Mouse (Mus musculus): ENCODE measurements around the gene Mdm4.
"Not testable (repeated sequence)": the region's sequence is repeated elsewhere in the genome, so short reads cannot be mapped to it uniquely, and the experiment has no call there.

Mdm4 gene

DNA sequence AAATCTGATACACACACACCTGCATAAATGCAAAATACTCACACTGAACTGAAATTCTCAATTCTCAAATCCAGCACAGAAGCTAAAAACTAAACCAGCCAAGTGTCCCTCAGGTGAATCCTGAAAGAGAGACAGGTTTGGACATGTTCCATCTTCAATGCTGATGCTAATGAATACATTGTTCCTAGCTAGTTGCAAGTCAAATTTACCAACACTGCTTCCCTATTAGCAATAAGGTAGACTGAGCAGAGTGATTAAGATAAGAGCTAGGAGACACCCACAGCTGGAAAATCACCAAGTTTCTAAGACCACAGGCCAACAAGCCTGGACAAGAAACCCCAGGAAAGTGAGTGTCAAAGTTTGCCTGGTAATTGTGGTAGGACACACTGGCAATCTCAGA lies 11.0 kb downstream of the Mdm4 start:
- DNase-seq: no peak

DNA sequence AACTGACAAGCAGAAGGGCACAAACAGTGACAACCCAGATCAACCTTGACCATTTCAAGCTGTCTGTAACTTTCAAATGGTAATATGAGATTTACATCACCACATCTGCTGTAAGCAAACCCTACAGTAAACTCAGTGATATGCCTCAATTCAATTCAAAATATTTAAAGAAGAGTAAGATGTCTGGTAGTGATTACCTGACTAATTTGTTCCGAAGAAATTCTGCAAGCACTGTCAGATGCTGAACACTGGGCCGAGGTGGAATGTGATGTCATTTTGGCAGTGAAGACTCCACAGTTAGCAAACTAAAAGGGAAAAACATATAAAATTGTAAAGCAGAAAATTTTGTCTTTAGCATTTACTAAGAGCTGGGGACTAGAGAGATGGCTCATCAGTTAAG lies 11.8 kb downstream of the Mdm4 start:
- DNase-seq: no peak

DNA sequence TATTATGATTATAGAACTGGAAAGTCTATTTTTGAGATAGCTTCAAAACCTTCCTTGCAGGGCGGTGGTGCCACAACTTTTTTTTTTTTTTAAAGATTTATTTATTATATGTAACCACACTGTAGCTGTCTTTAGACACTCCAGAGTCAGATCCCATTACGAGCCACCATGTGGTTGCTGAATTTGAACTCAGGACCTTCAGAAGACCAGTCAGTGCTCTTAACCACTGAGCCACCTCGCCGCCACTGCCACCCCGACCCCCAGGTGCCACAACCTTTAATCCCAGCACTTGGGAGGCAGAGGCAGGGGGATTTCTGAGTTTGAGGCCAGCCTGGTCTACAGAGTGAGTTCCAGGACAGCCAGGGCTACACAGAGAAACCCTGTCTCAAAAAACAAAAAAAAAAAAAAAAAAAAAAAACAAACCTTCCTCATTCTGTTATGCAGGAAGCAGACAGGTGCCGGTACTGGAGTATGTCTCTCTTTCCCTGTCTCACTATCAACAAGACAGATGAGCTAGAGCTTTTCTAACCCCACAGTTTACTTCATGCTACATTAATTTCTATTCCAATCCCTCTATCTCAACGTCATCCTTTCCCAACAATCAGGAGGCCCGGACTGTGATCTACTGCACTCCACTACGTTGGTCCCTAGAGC lies 13.5 kb downstream of the Mdm4 start:
- no peak for DNase-seq

DNA sequence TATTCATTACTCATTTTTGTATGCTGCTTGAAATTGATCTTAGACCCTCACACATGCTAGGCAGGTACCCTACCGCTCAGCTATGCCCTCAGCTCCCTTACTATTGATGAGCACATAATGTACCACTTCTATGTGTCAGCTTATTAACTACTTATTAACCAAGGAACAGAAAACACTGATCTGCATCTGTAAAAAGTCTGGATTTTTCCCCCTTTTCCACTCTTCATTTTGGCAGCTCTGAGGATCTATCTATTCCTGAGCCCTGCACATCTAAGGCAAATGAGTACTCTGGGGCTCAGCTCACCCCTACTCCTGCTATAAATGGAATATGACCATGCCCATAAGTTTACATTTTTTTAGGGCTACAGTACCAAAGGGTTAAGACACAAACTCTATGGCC lies 16.2 kb downstream of the Mdm4 start:
- no peak for DNase-seq

DNA sequence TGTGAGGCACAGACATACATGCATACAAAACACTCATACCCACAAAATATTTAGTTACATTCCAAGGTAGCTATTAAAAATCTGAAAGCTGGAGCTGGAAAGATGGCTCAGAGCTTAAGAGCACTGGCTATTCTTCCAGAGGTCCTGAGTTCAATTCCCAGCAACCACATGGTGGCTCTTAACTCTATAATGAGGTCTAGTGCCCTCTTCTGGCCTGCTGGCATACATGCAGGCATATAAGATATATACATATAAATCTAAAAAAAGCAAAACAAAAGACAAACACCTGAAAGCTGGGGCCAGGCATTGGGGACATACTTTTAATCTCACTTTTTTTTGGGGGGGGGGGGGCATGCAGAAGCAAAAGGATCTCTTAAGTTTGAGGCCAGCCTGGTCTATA lies 17.0 kb downstream of the Mdm4 start:
- DNase-seq: no peak

DNA sequence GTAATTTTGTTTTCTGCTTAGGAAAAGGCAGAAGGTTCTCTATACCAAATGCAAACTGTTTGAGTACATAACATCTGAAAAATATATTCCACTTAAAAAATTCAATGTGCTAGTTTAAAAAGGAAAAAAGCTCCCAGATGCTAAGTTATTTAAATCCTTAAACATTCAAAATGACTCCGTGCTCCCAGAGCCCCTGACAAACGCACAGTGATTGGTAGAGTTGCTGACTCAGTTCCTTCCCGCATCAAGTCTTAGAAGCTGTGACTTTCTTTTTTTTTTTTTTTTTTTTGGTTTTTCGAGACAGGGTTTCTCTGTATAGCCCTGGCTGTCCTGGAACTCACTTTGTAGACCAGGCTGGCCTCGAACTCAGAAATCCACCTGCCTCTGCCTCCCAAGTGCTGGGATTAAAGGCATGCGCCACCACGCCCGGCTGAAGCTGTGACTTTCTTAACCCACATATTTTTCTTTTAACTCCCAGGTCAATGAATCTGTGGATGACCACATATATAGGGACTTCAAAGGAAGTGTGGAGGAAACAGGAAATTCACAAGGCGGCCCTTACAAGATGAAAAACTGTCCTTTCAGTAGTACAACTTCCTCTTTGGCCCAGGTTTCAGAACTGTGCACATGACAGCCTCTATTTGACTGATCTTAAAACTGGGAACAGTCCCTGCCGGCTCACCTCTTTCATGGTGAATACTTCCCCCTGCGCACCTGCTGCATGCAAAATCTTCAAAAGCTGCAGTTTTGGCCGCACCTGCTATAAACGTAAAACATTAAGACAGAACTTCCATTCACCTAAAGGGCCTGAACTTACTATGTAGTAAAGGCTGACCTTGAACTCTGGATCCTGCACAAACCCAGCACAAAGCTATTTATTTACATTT lies 18.2 kb downstream of the Mdm4 start:
- no peak for DNase-seq

DNA sequence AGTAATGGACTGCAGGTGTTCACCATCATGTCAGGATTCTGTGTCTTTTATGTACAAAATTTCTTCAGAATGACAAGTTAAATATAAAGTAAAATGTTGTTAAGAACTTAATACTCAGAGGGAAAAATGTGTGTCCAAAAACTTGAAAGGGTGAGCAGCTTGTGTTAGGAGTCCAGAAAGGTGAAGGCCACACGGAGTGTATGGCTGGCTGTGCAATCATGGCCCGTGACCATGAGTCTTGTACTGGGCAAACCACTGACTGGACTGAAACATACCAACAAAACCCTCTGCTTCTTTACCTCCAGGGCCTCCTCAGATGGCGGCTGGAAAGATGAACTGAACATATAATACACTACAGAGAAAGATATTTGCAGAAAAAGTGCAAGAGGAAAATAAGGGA lies 23.8 kb downstream of the Mdm4 start:
- no peak for DNase-seq

DNA sequence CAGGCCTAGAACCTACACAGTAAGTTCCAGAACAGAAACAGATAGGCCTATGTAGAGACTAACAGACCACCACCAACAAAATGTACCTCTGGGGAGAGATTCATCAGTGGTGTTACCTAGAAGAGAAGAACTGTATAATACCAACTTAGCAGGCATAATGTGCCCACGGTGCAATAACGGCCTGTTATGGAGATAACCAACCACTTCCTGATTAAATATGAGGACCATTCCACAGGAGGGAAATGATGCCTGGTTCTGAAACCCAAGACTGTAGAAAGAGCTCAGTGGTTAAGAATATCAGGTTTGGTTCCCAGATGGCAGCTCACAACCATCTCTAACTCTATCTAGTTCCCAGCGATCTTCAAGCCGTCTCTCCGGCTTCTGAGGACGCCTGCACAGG lies 30.0 kb downstream of the Mdm4 start:
- no peak for DNase-seq

DNA sequence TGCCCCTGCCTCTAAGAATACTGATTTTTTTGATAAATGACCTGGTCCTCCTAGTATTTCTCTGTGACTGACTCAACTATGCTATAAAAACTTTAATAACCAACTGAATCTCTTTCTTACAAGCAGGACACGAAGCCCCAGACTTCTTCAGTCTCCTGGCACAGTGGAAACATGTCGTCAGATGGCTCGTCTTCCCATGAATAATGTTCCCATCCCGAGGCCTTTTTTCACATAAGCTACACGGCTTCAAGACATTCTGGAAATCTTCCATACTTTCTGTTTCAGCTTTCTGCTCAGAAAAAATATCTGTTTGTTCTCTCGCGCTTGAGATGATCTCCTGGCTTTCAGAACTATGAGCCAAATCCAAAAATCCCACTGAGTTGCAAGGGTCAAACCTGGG lies 38.8 kb downstream of the Mdm4 start:
- no peak for DNase-seq

DNA sequence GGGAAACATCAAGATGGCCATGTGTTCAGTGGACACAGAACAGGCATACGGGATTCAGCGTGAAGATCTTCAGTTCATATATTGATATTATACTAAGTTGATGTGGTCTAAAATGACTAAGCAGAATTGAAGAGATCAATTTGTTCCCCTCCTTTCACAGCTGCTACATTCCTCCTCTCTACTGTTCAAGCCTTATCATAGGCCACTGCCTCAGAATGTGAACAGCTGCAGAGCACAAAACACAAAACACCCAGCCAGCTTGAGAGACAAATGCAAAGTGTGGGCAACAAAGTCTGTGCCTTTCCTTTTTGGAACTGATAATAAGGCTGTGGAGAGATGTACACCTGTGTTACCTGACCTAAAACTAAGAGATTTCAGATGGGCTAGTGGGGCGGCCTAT lies 39.6 kb downstream of the Mdm4 start:
- DNase-seq: no peak

DNA sequence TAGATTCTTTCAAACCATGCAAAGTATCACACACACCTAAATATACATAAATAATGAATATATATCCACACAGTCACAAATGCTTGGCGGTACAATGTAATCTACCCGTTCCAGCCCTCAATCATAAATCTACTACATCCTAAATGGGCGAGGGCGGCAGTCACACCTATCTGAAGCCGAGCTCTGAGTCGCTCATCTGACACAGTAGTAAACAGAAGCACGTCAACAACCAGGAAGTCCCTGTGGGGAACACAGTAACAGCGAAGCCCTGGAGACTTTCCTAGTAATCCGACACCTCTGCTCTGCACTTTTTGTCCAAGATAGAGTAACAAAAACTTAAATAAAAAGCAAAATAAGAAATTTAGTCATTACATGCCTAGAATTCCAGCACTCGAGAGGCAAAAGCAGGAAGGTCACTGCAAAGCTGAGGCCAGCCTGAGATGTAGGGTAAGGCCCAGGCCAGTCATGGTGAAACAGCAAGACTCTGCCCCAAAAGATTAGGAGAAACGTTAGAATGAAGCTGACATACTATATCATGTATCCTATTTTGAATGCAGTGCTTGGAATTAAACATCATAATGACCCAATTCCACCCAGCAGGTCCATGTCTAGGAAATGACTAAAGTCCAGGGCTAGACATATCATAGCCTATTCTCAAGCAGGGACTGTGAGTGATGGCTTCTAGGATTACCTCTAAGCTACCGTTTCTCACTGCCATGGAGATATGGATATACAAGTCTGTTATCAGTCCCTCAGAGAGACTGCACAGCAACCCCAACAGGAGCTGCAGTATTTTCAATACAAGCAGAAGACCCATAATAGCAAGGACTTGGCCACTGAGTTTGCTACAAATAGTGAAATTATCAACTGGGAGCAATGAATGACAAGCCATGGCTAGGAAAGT lies 41.6 kb downstream of the Mdm4 start:
- not testable (repeated sequence) for DNase-seq

DNA sequence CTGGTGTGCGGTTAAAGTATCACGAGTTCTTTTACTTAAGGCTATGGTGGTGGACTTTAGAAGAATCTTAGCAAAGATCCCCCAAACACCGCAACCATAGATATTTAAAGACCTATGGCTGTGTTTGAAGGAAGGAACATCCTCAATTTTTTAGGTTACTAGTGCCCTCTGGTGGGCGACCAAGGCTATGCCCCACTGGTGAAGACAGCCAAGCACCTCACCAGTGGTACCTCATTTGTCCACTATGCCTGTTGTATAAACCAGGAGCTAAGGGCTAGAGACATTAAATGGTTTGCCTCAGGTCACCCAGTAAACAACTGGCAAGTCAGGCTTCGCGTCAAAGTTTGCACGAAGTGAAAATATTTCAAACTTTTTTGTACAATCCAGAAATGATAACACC lies 47.6 kb downstream of the Mdm4 start:
- peak in 1 of 2 experiments; percentile 44 for DNase-seq

DNA sequence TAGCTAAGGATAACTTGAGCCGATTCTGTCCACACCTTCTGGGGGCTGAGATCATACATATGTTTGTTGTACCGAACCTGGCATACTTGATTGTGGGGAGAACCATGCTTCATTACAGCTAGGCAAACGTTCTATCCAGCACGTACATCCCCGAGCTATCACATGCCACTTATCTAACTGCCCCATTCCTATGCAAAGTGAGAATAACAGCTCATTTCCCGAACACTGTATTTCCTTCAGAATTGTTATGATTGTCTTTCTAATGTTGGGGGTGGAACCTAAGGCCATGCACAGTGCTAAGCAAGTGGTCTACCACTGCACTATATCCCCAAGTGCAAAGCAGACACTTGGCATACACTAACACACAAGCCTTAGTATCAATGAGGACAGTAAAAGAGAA lies 49.1 kb downstream of the Mdm4 start:
- no peak for DNase-seq

DNA sequence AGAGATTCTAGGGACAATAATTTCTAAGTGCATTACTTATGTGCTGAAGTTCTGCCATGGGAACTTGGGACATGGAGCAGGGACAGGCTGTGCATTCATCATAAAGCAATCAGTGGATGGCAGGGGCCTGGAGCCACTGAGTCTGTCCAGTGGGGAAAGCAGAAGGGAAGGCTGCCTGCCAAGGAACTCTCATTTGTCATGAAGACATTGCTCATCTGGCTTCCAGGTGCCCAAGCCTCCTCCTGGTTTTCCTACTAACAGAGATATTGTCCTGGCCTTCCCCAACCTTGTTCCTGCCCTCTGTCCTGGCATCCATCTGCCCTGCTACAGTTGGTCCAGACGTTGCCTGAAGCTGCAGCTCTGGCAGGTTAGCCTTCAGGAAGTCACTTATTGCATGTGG lies 53.0 kb downstream of the Mdm4 start:
- DNase-seq: no peak

DNA sequence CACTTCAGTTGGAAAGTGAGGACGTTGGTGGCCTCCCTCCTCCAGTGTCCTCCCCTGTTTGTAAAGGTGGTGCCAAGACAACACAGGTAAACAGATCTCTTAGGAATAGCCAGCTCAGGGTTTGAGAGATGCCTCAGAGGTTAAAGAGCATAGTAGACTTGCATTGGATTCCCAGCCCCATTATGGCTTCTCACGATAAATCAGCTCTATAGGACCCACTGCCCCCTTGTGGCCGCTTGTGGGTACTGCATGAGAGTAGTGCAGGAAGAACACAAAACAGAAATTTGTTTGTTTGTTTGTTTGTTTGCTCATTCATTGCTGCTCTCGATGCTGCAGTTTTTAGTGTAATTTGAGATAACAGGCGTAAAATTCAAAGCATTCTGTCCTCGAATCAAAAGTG lies 61.7 kb downstream of the Mdm4 start:
- peak; percentile 48 to 82 for DNase-seq

DNA sequence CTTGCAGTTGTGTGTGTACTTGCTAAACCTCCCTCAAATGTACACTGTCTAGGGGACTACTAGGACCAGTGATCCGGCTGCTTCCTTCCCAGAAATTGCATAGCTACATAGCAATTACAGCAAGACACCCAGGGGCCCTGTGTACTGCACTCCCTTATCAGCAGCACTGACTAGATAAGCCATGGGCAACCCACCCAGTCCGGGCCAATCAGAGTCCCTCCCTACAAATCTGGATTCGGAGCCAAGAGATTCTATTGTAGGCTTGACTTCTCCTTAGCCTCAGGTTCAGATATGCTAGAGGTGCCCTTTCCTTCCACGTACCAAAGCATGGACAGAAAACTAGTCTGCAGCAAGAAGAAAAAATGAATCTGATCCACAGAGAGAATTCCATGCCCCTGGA lies 65.7 kb downstream of the Mdm4 start:
- DNase-seq: no peak

DNA sequence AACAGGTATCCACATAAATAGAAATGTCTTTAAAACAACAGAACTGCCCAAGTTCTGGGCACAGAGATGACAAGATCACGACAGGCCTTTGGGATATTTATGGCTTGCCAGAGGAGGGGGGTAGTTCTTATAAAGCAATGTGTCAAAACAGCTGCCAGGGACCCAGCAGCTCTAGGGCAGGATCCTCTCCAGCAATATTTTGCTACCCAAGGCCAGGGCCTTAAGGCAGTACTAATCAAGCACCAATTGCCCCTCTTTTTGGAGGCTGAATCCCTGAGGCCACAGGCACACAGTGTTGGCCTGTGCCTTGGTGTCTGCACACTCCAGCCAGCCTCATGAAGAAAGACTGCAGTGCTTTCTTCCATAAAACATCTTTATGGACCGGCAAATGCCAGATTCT lies 66.3 kb downstream of the Mdm4 start:
- DNase-seq: no peak

DNA sequence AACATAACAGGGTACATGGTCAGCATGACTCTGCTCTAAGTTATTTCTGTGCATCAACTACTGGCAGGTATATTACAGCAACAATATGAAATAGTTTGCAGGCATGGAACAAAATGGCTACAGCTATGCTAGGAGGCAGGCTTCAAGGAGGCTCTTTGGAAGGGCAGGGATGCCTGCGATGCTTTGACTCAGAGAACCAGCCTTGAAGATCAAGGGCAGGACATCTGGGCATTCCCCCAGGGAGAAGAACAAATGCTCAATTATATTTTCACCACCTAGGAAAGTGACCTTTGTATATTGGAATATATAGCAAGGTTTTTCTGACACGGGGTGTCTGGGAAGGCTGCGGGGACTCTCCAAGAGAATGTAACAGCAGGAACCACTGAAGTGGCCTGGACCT lies 68.6 kb downstream of the Mdm4 start:
- no peak for DNase-seq

DNA sequence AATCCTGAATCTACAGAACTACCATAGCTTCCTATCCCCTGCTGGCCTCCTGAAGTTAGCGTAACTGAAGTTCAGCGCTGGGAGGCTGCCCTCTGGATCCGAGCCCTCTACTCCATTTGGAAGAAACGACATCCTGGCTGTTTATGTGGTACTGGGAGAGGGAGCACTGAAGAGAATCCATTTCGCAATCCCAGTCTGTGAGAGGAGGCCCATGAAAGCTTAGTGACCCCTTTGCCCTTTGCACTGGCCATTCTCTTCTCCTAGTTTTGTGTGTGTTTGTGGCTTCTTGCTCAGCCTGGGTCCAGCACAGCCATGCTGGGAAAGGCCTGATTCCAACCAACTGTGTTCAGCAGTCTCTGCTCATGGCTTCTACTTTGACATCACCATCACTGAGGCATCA lies 73.6 kb downstream of the Mdm4 start:
- DNase-seq: no peak

DNA sequence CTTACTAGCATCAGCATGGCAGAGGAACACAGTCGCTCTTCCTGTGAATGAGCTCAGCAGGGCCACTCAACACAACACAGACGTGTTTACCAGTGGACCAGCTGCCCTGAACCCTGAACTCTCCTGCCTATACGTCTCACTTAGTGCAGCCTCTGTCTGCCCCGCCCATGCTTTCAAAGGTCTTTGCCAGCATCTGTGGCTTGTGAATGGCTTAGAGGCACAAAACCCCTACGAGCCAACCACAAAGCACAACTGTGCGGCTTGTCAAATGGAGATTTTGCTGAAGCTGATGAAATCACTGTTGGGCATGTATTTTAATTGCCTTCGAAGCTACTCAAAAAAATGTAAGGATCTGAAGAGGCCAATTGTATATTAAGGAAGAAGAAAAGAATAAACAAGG lies 82.5 kb downstream of the Mdm4 start:
- no peak for DNase-seq

DNA sequence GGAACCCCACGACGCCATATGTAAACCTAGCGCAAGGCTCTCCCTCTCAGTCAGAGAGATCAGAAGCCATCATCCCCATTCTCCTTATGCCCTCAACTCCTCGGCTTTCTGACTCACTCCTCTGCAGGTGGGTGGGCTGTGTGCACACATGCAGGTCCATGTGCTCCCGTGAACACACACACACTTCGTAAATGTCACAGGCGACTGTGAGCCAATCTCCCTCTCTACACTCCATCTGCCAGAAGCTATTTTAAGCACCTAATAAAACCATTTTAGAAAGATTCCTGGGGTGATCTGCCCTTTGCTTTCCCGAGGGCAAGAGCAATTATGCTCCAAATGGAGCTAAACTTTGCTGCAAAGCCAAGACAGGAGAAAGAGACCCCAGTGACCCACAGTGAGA lies 84.5 kb downstream of the Mdm4 start:
- DNase-seq: no peak

DNA sequence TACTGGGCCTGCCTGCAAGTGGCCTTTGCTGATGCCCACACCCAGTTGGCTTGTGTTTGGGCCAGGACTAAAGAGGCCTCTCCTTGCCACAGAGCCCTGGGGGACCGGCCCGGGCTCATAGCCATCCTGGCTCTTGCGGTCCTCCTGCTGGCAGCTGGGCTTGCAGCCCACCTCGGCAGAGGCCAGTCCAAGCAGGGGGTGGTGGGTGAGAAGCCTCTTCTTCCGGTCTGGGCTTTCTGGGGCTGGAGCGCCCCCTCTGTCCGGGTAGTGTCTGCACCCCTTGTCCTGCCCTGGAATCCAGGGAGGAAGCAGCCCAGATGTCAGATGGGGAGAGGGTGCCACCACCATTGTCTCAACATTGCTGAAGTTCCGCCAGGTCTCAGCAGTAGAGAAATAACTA lies 91.4 kb downstream of the Mdm4 start:
- peak in 1 of 2 experiments; percentile 41 for DNase-seq

DNA sequence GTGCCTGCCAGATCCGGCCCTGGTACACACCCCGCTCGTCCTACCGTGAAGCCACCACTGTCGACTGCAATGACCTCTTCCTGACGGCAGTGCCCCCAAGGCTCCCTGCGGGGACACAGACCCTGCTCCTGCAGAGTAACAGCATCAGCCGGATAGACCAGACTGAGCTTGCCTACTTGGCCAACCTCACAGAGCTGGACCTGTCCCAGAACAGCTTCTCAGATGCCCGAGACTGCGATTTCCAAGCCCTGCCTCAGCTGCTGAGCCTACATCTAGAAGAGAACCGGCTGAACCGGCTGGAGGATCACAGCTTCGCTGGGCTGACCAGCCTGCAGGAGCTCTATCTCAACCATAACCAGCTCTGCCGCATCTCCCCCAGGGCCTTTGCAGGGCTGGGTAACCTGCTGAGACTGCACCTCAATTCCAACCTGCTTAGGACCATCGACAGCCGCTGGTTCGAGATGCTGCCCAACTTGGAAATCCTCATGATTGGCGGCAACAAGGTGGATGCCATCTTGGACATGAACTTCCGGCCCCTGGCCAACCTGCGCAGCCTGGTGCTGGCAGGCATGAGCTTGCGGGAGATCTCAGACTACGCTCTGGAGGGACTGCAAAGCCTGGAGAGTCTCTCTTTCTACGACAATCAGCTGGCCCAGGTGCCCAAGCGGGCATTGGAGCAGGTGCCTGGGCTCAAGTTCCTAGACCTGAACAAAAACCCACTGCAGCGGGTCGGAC lies 92.9 kb downstream of the Mdm4 start:
- no peak for DNase-seq

Data from kidney, postnatal 25 days (tissue).